Mouse (Mus musculus): ENCODE measurements around the gene Rab21. TPM values are rescaled to one million over a fixed set of nuclear protein-coding genes. Genes with fewer than 3 reads are reported as not detected.

The Rab21 gene
- 3.0 and 3.1 TPM in 2 replicates for polyA plus RNA-seq (2016; fragmentation: Nextera tagmentation; extraction: Ambion mirVana)

DNA sequence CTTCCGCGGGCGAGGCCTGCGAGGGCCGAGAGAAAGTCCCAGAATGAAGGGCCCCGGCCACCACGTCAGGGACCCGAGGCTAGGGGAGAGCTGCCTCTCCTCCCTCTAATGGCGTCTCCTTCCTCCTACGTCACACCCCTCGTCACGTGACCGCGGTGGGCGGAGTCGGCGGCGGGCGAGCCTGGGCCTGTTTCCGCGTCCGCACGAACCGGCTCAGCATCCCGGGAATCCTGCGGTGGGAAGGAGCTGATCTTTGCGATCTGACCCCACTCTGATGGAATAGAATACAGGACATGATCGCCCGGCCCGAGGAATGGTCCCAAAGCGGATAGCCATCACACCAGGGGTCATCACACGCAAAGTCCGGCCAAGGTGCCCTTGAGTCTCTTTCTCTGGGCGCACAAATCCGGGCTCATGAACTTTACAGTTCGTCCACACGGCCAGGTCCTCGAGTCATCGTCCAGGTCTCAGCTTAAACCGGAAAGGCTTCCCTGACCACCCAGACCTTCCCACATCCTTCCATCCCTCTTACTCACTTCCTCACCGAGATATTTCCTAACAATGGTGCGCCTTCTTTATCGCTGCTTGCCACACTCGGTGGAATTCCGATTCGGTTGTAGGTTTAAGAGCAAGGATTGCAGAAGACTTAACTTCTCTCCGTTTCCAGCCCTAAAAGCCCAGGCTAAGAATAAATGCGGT, at the start of gene Rab21:
TSS of gene Rab21 (minus strand) at position 122 of the 699 bp plus-strand sequence.
- under 1% methylated on average over 48 of the region's 48 CpGs for WGBS
- Histone ChIP-seq H3K36me3 (replicated peaks) (peaks cover 4% of the 10 kb centered on the region; the same call in 1 of the 2 replicates), H3K9me3 (no peaks in the 10 kb centered on the region), H3K4me1 (peaks cover 39% of the 10 kb centered on the region), H3K27me3 (ENCODE audit: poor library complexity, severe bottlenecking) (no peaks in the 10 kb centered on the region), H3K4me3 (peak within 1 kb of the TSS; percentile 72), H3K27ac (peak within 1 kb of the TSS; percentile 90)
- peak; percentile 97 for DNase-seq (ENCODE audit: extremely low spot score, low spot score)

DNA sequence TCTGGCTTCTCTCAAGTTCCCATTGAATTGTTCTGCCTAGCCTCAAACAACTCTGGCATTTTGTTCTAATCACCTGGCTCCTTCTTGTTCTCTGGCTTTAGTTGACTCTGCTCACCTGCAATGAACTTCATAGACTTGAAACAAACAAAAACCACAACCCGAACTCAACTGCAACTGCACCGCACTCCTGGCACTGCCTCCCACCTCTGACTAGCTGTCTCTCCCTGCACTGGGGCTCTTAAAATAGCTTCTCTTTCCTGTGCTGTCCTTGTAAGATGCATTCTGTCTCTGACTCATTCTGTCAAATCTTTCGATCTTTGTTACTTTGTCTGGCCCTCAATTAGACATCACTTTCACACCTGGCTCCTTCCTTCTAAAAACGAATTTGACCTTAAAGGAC, 47.8 kb upstream of the Rab21 start:
- 84% methylated on average over 4 of the region's 4 CpGs for WGBS
- H3K4me1 ChIP-seq, result peaks cover 16% of the 10 kb centered on the region
- peak overlapping the region; percentile 92 for H3K27ac ChIP-seq

DNA sequence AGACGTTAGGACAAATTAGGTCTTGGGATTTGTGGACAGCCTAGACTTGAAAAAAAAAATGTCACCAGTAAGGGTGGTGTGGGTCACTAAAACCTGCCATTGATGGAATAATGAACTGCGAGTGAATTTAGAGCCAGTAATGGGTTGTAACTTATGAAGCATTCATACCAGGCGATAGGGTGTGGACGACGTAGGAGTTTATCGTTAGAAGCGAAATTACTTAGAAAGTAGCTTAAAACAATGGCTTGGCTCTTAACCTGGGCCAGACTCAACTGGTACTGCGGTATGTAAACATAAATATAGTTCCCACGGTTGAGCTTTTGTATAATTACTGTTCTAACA, 47.2 kb upstream of the Rab21 start:
- no peaks in the 10 kb centered on the region for H3K9me3 ChIP-seq
- WGBS, result 9% methylated on average over 9 of the region's 9 CpGs

More for the DNA sequence above, 47.8 kb upstream of the Rab21 start:
- H3K4me3 ChIP-seq, result peak overlapping the region; percentile 67
- no peaks in the 10 kb centered on the region for H3K36me3 ChIP-seq (replicated peaks)
- no peaks in the 10 kb centered on the region for H3K27me3 ChIP-seq (ENCODE audit: poor library complexity, severe bottlenecking)
- no peak for DNase-seq (ENCODE audit: extremely low spot score, low spot score)
- no peaks in the 10 kb centered on the region for H3K9me3 ChIP-seq

DNA sequence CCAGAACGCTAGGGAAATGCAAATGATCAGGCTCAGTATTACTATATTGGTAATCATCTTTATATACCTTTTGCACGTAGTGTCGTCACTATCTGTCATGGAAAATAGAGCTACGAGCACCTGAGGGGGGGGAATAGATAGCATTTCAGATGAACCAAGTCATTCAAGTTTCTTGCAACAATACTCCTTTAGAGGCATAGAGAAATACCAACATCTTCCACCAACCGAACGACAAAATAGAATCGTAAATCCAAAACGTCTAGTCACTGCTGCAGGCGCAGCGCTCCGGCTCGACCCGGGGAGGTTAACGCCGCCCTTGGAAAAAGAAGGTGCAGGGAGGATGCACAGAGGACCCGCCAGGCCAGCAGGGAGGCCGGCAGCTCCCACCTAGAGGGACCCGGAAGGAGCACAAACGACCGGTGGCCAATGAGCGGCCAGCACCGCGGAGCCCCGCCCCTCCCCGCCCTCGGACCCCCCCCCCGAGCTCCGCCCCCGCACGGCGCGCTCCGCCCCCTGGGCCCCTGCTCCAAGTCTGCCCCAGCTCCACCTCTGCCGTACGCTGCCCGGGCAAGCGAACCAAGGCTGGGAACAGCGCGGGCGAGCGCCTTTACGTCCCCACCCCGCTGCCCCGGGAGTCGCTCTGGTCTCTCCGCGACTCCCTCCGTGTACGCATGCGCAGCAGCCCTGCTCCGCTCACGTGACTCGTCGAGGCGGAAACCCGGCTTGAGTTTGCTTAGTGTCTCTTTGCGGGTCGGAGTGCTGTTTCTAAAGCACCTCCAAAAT, 46.6 kb upstream of the Rab21 start, which contains the start of gene Tmem19:
TSS of gene Tmem19 (minus strand) at position 662 of the 783 bp plus-strand sequence.
- DNase-seq (ENCODE audit: extremely low spot score, low spot score), result peak; percentile 95
- under 1% methylated on average over 58 of the region's 58 CpGs for WGBS

More for the DNA sequence above, 47.2 kb upstream of the Rab21 start:
- no peaks in the 10 kb centered on the region for H3K36me3 ChIP-seq (replicated peaks)
- DNase-seq (ENCODE audit: extremely low spot score, low spot score), result no peak
- H3K27me3 ChIP-seq (ENCODE audit: poor library complexity, severe bottlenecking), result no peaks in the 10 kb centered on the region
- peak overlapping the region; percentile 67 for H3K4me3 ChIP-seq
- peaks cover 16% of the 10 kb centered on the region for H3K4me1 ChIP-seq
- H3K27ac ChIP-seq, result peak overlapping the region; percentile 92

DNA sequence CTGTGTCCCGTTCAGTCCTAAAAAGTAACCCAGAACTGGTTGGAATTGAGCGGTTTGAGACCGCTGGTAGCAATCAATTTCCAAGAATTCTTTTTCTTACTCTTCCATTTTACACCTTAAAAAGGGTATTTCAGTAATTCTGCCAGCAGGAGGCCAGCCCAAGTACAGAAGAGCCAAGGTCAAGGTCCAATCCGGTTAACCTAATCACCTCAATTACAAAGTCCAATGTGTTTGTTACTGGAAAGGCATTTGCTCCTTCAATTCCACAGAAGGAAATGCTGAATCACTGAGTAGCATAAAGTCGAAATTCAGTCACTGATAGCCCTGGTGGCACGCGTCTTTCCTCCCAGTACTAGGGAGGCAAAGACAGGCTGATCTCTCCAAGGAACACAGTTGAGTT, 43.7 kb upstream of the Rab21 start:
- Histone ChIP-seq H3K27me3 (ENCODE audit: poor library complexity, severe bottlenecking) (no peaks in the 10 kb centered on the region), H3K4me3 (no peak overlapping the region), H3K9me3 (no peaks in the 10 kb centered on the region), H3K27ac (no peak overlapping the region), H3K36me3 (replicated peaks) (peaks cover 16% of the 10 kb centered on the region), H3K4me1 (peaks cover 16% of the 10 kb centered on the region)
- WGBS, result 90% methylated on average over 7 of the region's 7 CpGs
- DNase-seq (ENCODE audit: extremely low spot score, low spot score), result no peak

More for the DNA sequence above, 46.6 kb upstream of the Rab21 start, which contains the start of gene Tmem19:
- Histone ChIP-seq H3K27ac (peak within 1 kb of the TSS; percentile 92), H3K4me3 (peak within 1 kb of the TSS; percentile 67), H3K9me3 (no peaks in the 10 kb centered on the region), H3K36me3 (replicated peaks) (peaks cover 4% of the 10 kb centered on the region), H3K27me3 (ENCODE audit: poor library complexity, severe bottlenecking) (no peaks in the 10 kb centered on the region), H3K4me1 (peaks cover 16% of the 10 kb centered on the region)

DNA sequence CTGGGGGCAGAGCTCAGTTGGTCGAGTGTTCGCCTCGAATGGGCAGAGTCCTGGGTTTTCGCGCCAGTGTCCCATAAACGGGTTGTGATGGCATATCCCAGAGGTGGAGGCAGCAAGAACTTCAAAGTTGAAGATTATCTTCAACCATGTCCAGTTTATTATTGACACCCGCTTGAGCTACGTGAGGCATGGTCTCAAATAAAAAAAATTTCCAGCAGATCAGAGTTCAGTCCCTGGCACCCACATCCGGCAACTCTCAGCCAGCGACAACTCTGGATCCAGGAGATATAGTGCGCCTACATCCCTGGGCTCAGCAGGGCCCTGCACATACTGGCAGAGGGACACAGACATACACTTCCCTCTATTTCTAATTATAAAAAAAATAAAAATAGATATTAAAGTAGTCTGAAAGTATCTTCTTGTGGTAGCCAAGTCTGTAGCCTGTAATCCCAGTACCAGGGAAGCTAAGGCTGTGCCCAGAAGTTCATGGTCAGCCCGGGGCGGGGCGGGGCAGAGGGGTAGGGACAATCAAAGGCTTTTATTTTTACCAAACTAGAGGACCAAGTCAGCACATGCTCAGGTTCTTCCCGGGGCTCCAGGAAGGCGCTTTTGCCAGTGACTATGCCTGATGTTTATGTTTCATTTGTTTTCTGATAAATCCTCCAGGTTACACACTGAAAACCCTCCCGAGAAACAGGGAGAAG, 43.0 kb upstream of the Rab21 start:
- 92% methylated on average over 17 of the region's 17 CpGs for WGBS
- H3K27me3 ChIP-seq (ENCODE audit: poor library complexity, severe bottlenecking), result no peaks in the 10 kb centered on the region
- H3K9me3 ChIP-seq, result no peaks in the 10 kb centered on the region
- H3K4me1 ChIP-seq, result peaks cover 16% of the 10 kb centered on the region
- no peak for DNase-seq (ENCODE audit: extremely low spot score, low spot score)
- H3K27ac ChIP-seq, result no peak overlapping the region
- H3K36me3 ChIP-seq (replicated peaks), result peaks cover 16% of the 10 kb centered on the region
- H3K4me3 ChIP-seq, result no peak overlapping the region

DNA sequence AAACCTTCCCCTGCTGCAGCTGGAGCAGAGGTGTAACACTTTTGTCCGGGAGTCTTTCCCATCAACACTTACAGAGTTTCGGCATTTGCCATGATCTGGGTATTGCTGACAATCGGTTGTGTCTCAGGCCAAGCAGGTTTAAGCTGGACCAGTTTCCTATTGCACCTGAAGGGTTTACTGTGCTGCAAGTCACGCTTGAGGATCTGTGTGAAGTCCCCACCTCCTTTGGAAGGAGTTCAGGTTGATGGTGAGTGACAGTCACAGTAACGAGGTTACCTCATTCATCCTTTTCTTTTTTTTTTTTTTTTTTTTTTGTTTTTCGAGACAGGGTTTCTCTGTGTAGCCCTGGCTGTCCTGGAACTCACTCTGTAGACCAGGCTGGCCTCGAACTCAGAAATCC, 40.7 kb upstream of the Rab21 start:
- Histone ChIP-seq H3K27ac (no peak overlapping the region), H3K36me3 (replicated peaks) (peaks cover 16% of the 10 kb centered on the region), H3K4me3 (no peak overlapping the region), H3K27me3 (ENCODE audit: poor library complexity, severe bottlenecking) (no peaks in the 10 kb centered on the region), H3K9me3 (no peaks in the 10 kb centered on the region), H3K4me1 (peaks cover 2% of the 10 kb centered on the region)
- no peak for DNase-seq (ENCODE audit: extremely low spot score, low spot score)
- WGBS, result 87% methylated on average over 6 of the region's 7 CpGs

DNA sequence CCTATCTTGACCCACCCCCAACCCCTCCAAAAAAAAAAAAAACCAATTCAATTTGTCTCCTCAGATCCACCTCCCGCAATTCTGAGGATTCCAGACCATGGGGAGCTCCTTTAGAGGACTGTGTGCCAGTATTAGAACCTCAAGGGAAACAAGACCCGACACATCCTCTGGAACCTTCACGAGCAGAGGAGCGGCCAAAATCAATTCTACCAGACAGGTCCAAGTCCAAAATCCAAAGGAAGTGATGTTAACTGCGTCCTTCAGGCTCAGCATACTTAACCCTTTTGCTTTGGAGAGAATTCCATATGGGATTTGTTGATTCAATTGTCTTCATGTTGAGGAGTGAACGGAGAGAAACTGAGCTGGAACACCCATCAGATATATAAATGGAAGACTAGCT, 39.6 kb upstream of the Rab21 start:
- H3K27ac ChIP-seq, result no peak overlapping the region
- peaks cover 16% of the 10 kb centered on the region for H3K36me3 ChIP-seq (replicated peaks)
- H3K4me1 ChIP-seq, result no peaks in the 10 kb centered on the region
- no peak for DNase-seq (ENCODE audit: extremely low spot score, low spot score)
- H3K9me3 ChIP-seq, result no peaks in the 10 kb centered on the region
- H3K27me3 ChIP-seq (ENCODE audit: poor library complexity, severe bottlenecking), result no peaks in the 10 kb centered on the region
- WGBS, result 93% methylated on average over 6 of the region's 6 CpGs
- H3K4me3 ChIP-seq, result no peak overlapping the region

DNA sequence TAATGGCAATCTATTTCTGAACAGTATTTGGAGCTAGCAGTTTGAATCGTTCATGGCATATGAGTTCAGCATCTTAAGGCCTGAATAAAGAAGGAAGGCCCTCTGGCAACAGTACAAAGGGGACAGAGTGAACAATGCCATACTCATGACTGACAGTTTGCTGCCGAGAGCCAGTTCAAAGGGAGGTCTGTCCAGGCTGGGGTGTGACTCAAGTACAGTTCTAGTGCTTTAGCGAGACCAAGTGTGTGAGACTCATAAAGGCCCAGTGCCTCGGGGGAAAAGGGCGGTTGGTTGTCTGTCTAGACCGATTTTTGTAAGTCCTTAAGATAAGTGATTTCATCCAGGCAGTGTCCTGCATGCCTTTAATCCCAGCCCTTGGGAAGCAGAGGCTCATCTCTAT, 39.2 kb upstream of the Rab21 start:
- no peak for DNase-seq (ENCODE audit: extremely low spot score, low spot score)

DNA sequence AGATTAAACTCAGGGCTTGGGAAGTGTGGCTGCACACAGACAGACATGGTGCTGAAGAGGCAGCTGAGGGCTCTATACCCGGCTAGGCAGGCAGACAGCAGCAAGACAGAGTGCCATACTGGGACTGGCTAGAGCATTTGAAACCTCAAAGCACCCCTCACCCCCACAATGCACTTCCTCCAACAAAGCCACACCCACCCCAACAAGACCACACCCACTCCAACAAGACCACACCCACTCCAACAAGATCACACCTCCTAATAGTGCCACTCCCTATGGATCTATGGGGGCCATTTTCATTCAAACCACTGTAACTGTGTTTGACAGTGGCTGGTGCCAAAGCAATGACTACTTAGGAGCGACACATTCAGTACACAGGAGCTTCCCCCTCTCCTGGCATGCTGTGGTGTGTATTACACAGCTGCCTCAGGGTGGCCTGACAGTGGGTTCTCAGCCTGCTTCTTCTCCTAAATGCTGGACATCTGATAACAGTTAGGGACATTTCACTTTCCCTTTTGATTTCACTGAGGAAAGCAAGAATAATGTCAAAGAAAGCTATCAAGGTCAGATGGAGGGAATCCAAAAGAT, 35.5 kb upstream of the Rab21 start:
- Histone ChIP-seq H3K4me3 (no peak overlapping the region), H3K36me3 (replicated peaks) (peaks cover 12% of the 10 kb centered on the region), H3K27me3 (ENCODE audit: poor library complexity, severe bottlenecking) (no peaks in the 10 kb centered on the region), H3K9me3 (no peaks in the 10 kb centered on the region), H3K27ac (no peak overlapping the region), H3K4me1 (peaks cover 7% of the 10 kb centered on the region; the same call in 1 of the 2 replicates)
- 75% methylated on average over 2 of the region's 2 CpGs for WGBS
- DNase-seq (ENCODE audit: extremely low spot score, low spot score), result no peak

More for the DNA sequence above, 39.2 kb upstream of the Rab21 start:
- Histone ChIP-seq H3K4me1 (no peaks in the 10 kb centered on the region; the same call in 1 of the 2 replicates), H3K9me3 (no peaks in the 10 kb centered on the region), H3K4me3 (no peak overlapping the region), H3K27me3 (ENCODE audit: poor library complexity, severe bottlenecking) (no peaks in the 10 kb centered on the region), H3K36me3 (replicated peaks) (peaks cover 16% of the 10 kb centered on the region), H3K27ac (no peak overlapping the region)
- WGBS, result 84% methylated on average over 6 of the region's 6 CpGs

DNA sequence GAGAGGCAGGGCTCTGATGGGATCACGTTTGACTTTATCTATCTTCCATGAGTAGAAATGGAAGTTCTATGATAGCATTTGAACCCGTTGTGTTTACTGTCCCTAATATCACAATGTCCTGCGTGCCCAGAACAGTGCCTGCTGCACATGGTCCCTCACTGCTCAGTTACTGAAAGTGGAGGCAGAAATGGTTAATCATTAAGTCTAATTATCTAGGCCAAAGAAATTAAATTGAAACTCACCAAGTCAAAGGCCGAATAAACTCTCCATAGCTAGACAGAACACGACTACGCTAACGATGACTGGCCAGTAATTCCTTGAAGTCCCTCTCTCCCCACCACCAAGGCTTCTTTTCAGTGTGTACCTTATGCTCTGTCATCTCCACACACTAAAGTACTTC, 34.1 kb upstream of the Rab21 start:
- H3K9me3 ChIP-seq, result peaks cover 3% of the 10 kb centered on the region; the same call in 1 of the 2 replicates
- peaks cover 20% of the 10 kb centered on the region for H3K36me3 ChIP-seq (replicated peaks)
- 92% methylated on average over 7 of the region's 7 CpGs for WGBS
- H3K4me1 ChIP-seq, result peaks cover 7% of the 10 kb centered on the region; the same call in 1 of the 2 replicates
- H3K27ac ChIP-seq, result no peak overlapping the region
- no peak overlapping the region for H3K4me3 ChIP-seq
- H3K27me3 ChIP-seq (ENCODE audit: poor library complexity, severe bottlenecking), result no peaks in the 10 kb centered on the region
- no peak for DNase-seq (ENCODE audit: extremely low spot score, low spot score)

DNA sequence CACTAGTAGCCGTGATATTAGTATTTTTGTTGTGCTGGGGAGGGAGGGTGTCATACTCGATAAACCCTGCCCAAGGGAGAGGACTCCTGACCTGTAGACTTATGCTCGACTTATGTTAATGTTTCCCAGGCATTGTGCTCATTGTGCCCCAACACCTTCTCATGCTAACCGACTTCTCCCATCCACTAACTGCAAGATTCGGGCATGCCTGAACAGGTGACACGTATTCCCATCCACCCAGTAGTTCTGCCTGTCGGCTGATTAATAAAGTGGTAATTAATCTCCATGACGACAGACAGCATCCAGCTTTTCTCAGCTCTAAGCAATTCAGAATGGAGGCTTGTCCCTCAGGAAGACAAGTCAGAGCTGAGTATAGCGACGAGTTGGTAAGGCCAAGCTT, 33.6 kb upstream of the Rab21 start:
- WGBS, result 89% methylated on average over 10 of the region's 10 CpGs

More for the DNA sequence above, 33.6 kb upstream of the Rab21 start:
- Histone ChIP-seq H3K4me3 (no peak overlapping the region), H3K4me1 (peaks cover 7% of the 10 kb centered on the region; the same call in 1 of the 2 replicates), H3K27ac (no peak overlapping the region), H3K27me3 (ENCODE audit: poor library complexity, severe bottlenecking) (no peaks in the 10 kb centered on the region), H3K9me3 (peaks cover 3% of the 10 kb centered on the region; the same call in 1 of the 2 replicates), H3K36me3 (replicated peaks) (peaks cover 20% of the 10 kb centered on the region)
- DNase-seq (ENCODE audit: extremely low spot score, low spot score), result no peak

All from forebrain, embryonic 10.5 days (tissue).